Mouse (Mus musculus): ENCODE results near the gene Pitx1. TPM values are rescaled to one million over a fixed set of nuclear protein-coding genes. Genes with fewer than 3 reads are reported as not detected.

Pitx1 gene
- polyA plus RNA-seq (2012; ENCODE audit: low replicate concordance) = not detected in 2 replicates

DNA sequence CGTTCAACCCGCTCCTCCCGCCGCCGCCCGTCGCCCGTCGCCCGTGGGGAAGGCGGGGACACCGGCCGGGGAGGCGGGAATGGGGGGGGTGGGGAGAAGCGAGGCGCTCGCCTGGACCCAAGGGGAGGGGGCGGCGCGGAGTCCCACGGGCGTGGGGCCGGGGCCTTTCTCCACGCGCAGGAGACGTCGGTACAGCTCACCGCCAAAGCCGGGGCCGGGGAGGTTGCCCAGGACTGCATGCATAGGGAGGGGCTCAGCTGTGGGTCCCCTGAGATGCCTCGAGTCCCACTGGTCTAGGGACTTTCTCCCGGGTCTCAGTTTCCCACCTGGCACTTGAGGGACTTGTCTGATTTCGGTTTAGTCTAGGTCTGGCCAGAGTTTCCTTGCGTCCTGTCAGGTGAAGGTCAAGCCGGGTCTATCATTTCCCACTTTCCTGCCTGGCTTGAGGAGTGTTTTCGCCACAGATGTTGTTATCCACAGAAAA lies at the start of gene Pitx1:
Gene Pitx1 (minus strand): TSS at position 51 of the 484 bp plus-strand sequence.

DNA sequence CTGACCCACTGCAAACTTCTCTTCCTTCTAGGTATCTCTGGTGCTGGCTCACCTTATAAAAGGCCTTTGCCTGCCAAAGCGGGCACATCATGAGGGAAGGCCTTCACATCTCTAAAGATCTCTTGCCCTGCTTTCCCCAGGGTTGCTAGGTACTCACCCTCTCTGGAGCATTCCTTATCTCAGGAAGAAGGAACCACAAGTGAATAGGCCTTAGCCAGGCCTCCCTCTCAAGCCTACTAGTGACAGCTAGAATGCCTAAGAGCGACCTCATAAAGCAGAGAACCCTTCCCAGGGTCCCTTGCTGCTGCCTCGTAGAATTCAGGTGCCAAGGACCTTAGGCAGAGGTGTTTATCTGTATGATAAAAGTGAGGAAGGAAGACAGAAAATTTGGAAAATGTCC lies 51.7 kb downstream of the Pitx1 start, which contains the start of gene Catsper3:
Gene Catsper3 (plus strand): TSS at position 301 of the 400 bp plus-strand sequence.

Other genes with a start within 250 kb of the Pitx1 start
- 10.5 and 13.1 TPM in 2 replicates for gene B4galt7, start 236.3 kb downstream of the Pitx1 start, polyA plus RNA-seq (2012; ENCODE audit: low replicate concordance)
- 15.1 and 16.2 TPM in 2 replicates for gene Caml, start 213.2 kb downstream of the Pitx1 start, polyA plus RNA-seq (2012; ENCODE audit: low replicate concordance)
- gene Ddx46, start 201.2 kb downstream of the Pitx1 start, polyA plus RNA-seq (2012; ENCODE audit: low replicate concordance) = 9.6 and 22.7 TPM in 2 replicates
- 9.0 and 10.1 TPM in 2 replicates for gene B230219D22Rik, start 143.1 kb downstream of the Pitx1 start, polyA plus RNA-seq (2012; ENCODE audit: low replicate concordance)
- 19.3 and 20.7 TPM in 2 replicates for gene Txndc15, start 121.5 kb downstream of the Pitx1 start, polyA plus RNA-seq (2012; ENCODE audit: low replicate concordance)
- gene Pcbd2, start 108.8 kb downstream of the Pitx1 start, polyA plus RNA-seq (2012; ENCODE audit: low replicate concordance) = 11.1 and 23.8 TPM in 2 replicates
- not detected in 2 replicates for gene Catsper3, start 51.6 kb downstream of the Pitx1 start, polyA plus RNA-seq (2012; ENCODE audit: low replicate concordance)